Mouse (Mus musculus) thymus, adult 2 months (tissue): ENCODE measurements around the gene Dpf3.

ENCODE experiments used
- CTCF ChIP-seq: fragments of 200-500 bp; IDR thresholded peaks from 2 replicates; pipeline ENCODE4 v1.5.1; 2012; ENCODE audit warnings: mild to moderate bottlenecking, control low read depth, low read length, moderate library complexity, borderline replicate concordance; ENCODE audit not compliant: control insufficient read depth, poor library complexity, insufficient read depth; ENCODE audit errors: extremely low read depth
- POLR2A ChIP-seq: fragments of 200-500 bp; IDR thresholded peaks from 2 replicates; pipeline ENCODE4 v1.6.1; 2012; ENCODE audit warnings: mild to moderate bottlenecking, low read length, control low read depth, moderate library complexity; ENCODE audit not compliant: control insufficient read depth, poor library complexity, insufficient read depth; ENCODE audit errors: extremely low read depth

DNA sequence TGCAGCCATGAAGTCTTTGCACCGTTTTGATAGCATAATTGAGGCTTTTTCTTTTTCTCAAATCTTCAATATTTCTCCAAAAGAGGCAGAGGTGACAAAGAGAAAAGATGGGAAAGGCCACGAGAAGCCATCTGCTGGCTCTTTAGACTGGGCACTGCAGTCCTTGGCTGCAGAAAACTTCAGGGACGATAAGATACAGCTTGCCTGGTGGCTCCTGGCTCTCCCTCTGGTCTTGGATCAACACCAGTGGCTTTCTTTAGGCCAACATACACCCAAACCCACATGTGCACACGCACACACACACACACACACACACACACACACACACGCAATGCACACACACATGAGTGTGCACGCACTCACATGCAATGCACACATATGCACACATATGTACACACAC is 278.7 kb downstream of the Dpf3 start:
- TF ChIP-seq CTCF: no peak
- no peak for TF ChIP-seq POLR2A
